14 mouse cellular contexts compared by ENCODE assay signal in genomic region chr5:118480965-118481793, GRCm38 (mm10).
A peak's percentile ranks its signal among the peaks of the same experiment; 100 is the strongest.
DNase-seq lines count a peak whose midpoint lies in the region; ATAC-seq and TF ChIP-seq lines count a peak whose summit lies in the region.
"Had no signal": no experiment of that assay in that cellular context is flagged by ENCODE, and none has a peak within 500 bp of the region (broad histone marks: within the 10 kb centered on the region; RNA-seq: fewer than 3 reads in every experiment).

No protein-coding gene starts in this region.

- 60% methylated on average over 8 of the region's 10 CpGs for WGBS in lung, embryonic 14.5 days
- 85% methylated on average over 10 of the region's 10 CpGs for WGBS in kidney, adult 2 months

- no peaks in the 10 kb centered on the region for H3K9me3 ChIP-seq in lung, embryonic 14.5 days (ENCODE audit: low read depth, low read length)
- H3K9me3 ChIP-seq: midbrain, embryonic 12.5 days had no signal

- peak overlapping the region; percentile 8; the same call in 1 of the 2 replicates for H3K27ac ChIP-seq in lung, embryonic 14.5 days (ENCODE audit: low read depth)
- H3K27ac ChIP-seq in kidney, adult 2 months (ENCODE audit: insufficient read depth, low read depth, low read length): no peak overlapping the region
- H3K27ac ChIP-seq: midbrain, embryonic 12.5 days had no signal

- TF ChIP-seq POLR2A in kidney, adult 2 months (IDR thresholded peaks at IDR 0.05; ENCODE audit: low read depth, low read length): no peak

- no peak for ATAC-seq in lung, embryonic 14.5 days (ENCODE audit: insufficient read depth)
- ATAC-seq: lung, postnatal 0 days had no signal

- TF ChIP-seq CTCF in lung, embryonic 14.5 days (IDR thresholded peaks at IDR 0.05; ENCODE audit: low read depth): no peak
- TF ChIP-seq CTCF in kidney, adult 2 months (conservative IDR thresholded peaks at IDR 0.05; ENCODE audit: insufficient read depth, insufficient read length, low read depth, low read length): no peak

- H3K4me3 ChIP-seq in lung, embryonic 14.5 days (ENCODE audit: low read depth, low read length): no peak overlapping the region
- H3K4me3 ChIP-seq in kidney, adult 2 months (ENCODE audit: insufficient read depth, low read depth, low read length): no peak overlapping the region
- H3K4me3 ChIP-seq: midbrain, embryonic 12.5 days had no signal

- peaks cover 4% of the 10 kb centered on the region for H3K4me1 ChIP-seq in lung, embryonic 14.5 days (ENCODE audit: insufficient read depth)
- H3K4me1 ChIP-seq in kidney, adult 2 months (ENCODE audit: control insufficient read depth, insufficient read depth, low read length): no peaks in the 10 kb centered on the region

- no peak overlapping the region for H3K9ac ChIP-seq in lung, embryonic 14.5 days
- H3K9ac ChIP-seq: midbrain, embryonic 12.5 days had no signal

- DNase-seq in lung, embryonic 14.5 days: peak; percentile 31
- no peak for DNase-seq in lung, postnatal 14 days
- peak; percentile 98 for DNase-seq in R1 (ENCODE audit: low read depth, low spot score)
- DNase-seq in liver: peak; percentile 90
- DNase-seq in splenic B cell, adult 2 months (ENCODE audit: low read depth, low spot score): peak; percentile 47
- no peak for DNase-seq in kidney, adult 2 months
- no peak for DNase-seq in adrenal gland, adult 8-10 months
- DNase-seq: cerebellum, adult 9-10 months; embryo, embryonic 11 days; kidney, adult 8-10 months; left cerebral cortex, postnatal 4 days; right cerebral cortex, postnatal 4 days had no signal

- H3K36me3 ChIP-seq in lung, embryonic 14.5 days (ENCODE audit: insufficient read depth): no peaks in the 10 kb centered on the region
- no peaks in the 10 kb centered on the region for H3K36me3 ChIP-seq in splenic B cell, adult 2 months (ENCODE audit: control insufficient read depth, insufficient read depth, low read length, poor library complexity, severe bottlenecking)
- no peaks in the 10 kb centered on the region for H3K36me3 ChIP-seq in kidney, adult 2 months (ENCODE audit: control insufficient read depth, insufficient read depth, low read length)
- H3K36me3 ChIP-seq: midbrain, embryonic 12.5 days had no signal

- H3K4me2 ChIP-seq in lung, embryonic 14.5 days: no peak overlapping the region
- H3K4me2 ChIP-seq: midbrain, embryonic 12.5 days had no signal

- H3K27me3 ChIP-seq in lung, embryonic 14.5 days (ENCODE audit: insufficient read depth, low read length): no peaks in the 10 kb centered on the region
- no peaks in the 10 kb centered on the region for H3K27me3 ChIP-seq in splenic B cell, adult 2 months (ENCODE audit: control insufficient read depth, insufficient read depth, low read length, poor library complexity, severe bottlenecking)
- H3K27me3 ChIP-seq in kidney, adult 2 months (replicated peaks; ENCODE audit: control insufficient read depth, insufficient read depth, low read length): no peaks in the 10 kb centered on the region

Comparison
In these comparisons a context has a peak if more than half of its experiments do, and no peak if none do; other contexts are left out.
1. DNase-seq: peak in lung, embryonic 14.5 days (single experiment), R1 (single experiment), liver (single experiment) and splenic B cell, adult 2 months (single experiment); none in lung, postnatal 14 days (single experiment), kidney, adult 2 months (single experiment) and adrenal gland, adult 8-10 months (single experiment).